Mouse (Mus musculus) ovary, adult 2 months (tissue): Measurements from ENCODE around the gene Nbas. TPM values are rescaled to one million over a fixed set of nuclear protein-coding genes. Genes with fewer than 3 reads are reported as not detected.

Source experiments
- polyA plus RNA-seq: library from polyadenylated mRNA; depleted of rRNA; stranded (reverse); fragments of >200 nt; gene quantifications from 2 replicates; pipeline ENCODE4 v1.2.3, GENCODE M21; 2012; rRNA removed

Gene Nbas
- polyA plus RNA-seq = 20.3 and 23.3 TPM in 2 replicates

DNA sequence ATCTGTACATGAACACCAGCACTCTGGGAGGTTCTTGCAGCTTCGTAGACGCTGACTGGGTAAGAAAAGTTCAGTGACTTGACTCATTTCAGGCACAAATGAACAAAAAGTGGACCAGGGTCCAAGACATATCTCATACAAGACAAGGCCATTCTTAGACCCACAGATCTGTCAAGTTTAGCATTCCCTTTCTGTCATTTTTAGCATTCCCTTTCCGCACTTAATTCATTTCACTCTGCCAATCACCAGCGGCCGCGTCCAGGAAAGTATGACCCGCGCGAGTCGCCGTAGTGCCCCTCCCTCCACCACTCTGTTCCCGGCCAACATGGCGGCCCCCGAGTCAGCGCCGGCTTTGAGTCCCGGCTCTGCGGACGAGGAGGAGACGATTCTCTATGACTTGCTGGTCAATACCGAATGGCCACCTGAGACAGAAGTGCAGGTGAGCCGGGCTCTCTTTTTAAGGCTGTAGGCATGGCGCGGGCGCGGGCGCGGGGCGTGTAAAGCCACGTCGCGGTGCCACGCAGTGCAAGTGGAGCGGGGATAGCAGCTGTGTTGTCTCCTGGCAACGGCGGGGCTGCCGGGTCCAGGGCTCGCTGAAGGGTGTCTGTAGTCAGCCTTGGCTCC is at the start of gene Nbas:
Gene Nbas (plus strand): TSS at position 308 of the 624 bp plus-strand sequence.

DNA sequence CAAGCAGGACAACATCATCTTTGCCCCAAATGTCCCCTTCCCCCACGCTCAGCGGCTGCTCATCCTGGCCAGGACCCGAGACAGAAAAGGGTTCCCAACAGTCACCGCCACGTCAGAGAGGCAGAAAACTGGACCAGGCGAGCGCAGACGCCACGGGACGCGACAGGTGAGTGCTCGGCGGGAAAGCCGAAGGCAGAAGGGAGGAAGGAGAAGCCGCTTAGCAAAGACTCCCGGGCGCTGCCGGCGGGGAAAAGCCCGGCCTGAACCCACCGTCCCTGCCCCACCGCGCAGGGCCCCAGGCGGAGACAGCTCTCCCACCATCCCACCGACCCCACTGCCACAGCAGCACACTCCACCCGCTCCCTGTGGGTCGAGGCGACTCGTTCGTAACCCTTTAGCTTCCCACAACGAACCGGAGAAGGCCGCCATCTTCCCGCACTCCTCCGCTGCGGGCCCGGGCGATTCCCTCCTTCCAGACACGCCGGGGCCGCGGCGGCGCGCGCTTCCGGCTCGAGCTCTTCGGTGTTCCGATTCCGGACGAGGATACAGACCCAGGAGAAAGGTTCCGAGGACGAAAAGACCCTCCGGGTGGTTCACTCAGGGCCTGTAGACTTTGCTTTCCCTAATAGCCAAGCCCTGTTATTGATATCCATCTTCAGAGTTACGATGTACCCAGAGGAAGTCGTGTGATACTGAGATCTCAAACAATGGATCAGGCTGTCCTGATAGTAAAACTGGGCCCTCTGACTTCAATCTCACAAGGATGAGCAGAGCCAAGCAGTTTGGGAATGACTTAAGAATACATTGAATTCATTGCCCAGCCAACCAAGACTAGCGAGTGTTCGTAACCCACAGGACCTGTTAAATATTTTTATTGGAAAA is 20.0 kb upstream of the Nbas start, which contains the start of gene Ddx1:
Gene Ddx1 (minus strand): TSS at position 523 of the 882 bp plus-strand sequence.

Other genes starting within 250 kb of the Nbas start
- gene Ddx1, start 19.9 kb upstream of the Nbas start, polyA plus RNA-seq = 3.2 and 5.2 TPM in 2 replicates